Mouse (Mus musculus) C2C12 (cell line): ENCODE data around the gene Cpne4. TPM values are rescaled to one million over a fixed set of nuclear protein-coding genes. Genes with fewer than 3 reads are reported as not detected.

Experiments used
- H3K27me3 ChIP-seq: one replicate; pipeline ENCODE4 v1.6.1; 2011; ENCODE audit not compliant: control insufficient read depth, insufficient read depth, insufficient read length
- H3K36me3 ChIP-seq: one replicate; pipeline ENCODE4 v1.6.1; 2011; ENCODE audit not compliant: control insufficient read depth, insufficient read depth
- H3K4me3 ChIP-seq: one replicate; pipeline ENCODE4 v1.5.1; 2011; ENCODE audit warnings: mild to moderate bottlenecking, control low read depth; ENCODE audit not compliant: poor library complexity, insufficient read depth, severe bottlenecking
- H3K79me2 ChIP-seq: one replicate; pipeline ENCODE4 v1.6.1; 2011; ENCODE audit not compliant: control insufficient read depth, insufficient read depth
- H3K79me3 ChIP-seq: one replicate; pipeline ENCODE4 v1.6.1; 2011; ENCODE audit warnings: low read depth, control low read depth
- H3ac ChIP-seq: one replicate; pipeline ENCODE3; 2011; ENCODE audit warnings: low read depth; ENCODE audit not compliant: control insufficient read depth, insufficient read length
- CEBPB ChIP-seq: IDR thresholded peaks from one replicate; pipeline ENCODE4 v1.6.1; 2011; ENCODE audit warnings: low read depth, mild to moderate bottlenecking, control low read depth, moderate library complexity
- CTCF ChIP-seq: IDR thresholded peaks from one replicate; pipeline ENCODE4 v1.5.1; 2011; ENCODE audit not compliant: control insufficient read depth, insufficient read depth, insufficient read length
- FOSL1 ChIP-seq: IDR thresholded peaks from one replicate; pipeline ENCODE4 v1.8.0; 2011; ENCODE audit warnings: mild to moderate bottlenecking, low read length; ENCODE audit not compliant: poor library complexity, insufficient read depth, severe bottlenecking
- MAX ChIP-seq: IDR thresholded peaks from one replicate; pipeline ENCODE4 v1.6.1; 2011; ENCODE audit warnings: mild to moderate bottlenecking, control low read depth
- MYOD1 ChIP-seq: IDR thresholded peaks from one replicate; pipeline ENCODE4 v1.6.1; 2011; ENCODE audit warnings: low read depth; ENCODE audit not compliant: control insufficient read depth, insufficient read length
- MYOG ChIP-seq: IDR thresholded peaks from one replicate; pipeline ENCODE4 v1.6.1; 2011; ENCODE audit not compliant: control insufficient read depth, insufficient read length; ENCODE audit errors: extremely low read depth
- USF1 ChIP-seq: IDR thresholded peaks from one replicate; pipeline ENCODE4 v1.6.1; 2011; ENCODE audit warnings: low read depth, mild to moderate bottlenecking, control low read depth, moderate library complexity
- polyA plus RNA-seq: library from polyadenylated mRNA; unstranded; fragments of >200 nt; fragmentation: generic; extraction: Trizol; gene quantifications from one replicate; pipeline ENCODE4 v1.2.1, GENCODE M21; 2012; ENCODE audit warnings: missing spikeins

The Cpne4 gene
- polyA plus RNA-seq, 1 experiment: not detected

- Histone ChIP-seq H3K79me3 (no peaks in the 10 kb centered on the region), H3ac (no peak overlapping the region), H3K36me3 (no peaks in the 10 kb centered on the region), H3K27me3 (no peaks in the 10 kb centered on the region), H3K4me3 (no peak overlapping the region), H3K79me2 (no peaks in the 10 kb centered on the region)
- TF ChIP-seq MAX (no peak), CEBPB (no peak), MYOD1 (no peak), USF1 (no peak), CTCF (no peak), FOSL1 (no peak), MYOG (no peak)
Observed at GRCm38 (mm10) chr9:105028311-105028710, 481.2 kb downstream of the Cpne4 start.

DNA sequence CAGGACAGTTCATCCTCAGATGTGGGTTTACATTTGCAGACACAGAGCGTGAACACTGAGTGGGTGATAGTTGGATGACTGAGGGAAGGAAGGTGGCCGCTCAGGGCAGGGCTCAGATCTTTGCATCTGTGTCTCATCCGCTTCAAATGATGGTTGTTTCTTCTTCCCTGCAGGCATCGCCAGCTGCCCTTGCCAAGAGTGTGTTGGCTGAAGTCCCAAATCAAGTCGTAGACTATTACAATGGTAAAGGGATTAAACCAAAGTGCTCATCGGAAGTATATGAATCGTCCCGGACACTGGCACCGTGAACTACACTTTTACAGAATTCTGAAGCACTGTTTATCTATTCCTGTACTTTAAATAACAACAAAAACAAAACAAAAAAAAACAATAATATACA, 485.5 kb downstream of the Cpne4 start:
- H3K79me2 ChIP-seq: no peaks in the 10 kb centered on the region
- H3K27me3 ChIP-seq: no peaks in the 10 kb centered on the region
- TF ChIP-seq MYOG (no peak), MAX (no peak), CEBPB (no peak), MYOD1 (no peak), CTCF (no peak), USF1 (no peak), FOSL1 (no peak)
- no peaks in the 10 kb centered on the region for H3K79me3 ChIP-seq
- H3K4me3 ChIP-seq: no peak overlapping the region
- no peaks in the 10 kb centered on the region for H3K36me3 ChIP-seq
- no peak overlapping the region for H3ac ChIP-seq

DNA sequence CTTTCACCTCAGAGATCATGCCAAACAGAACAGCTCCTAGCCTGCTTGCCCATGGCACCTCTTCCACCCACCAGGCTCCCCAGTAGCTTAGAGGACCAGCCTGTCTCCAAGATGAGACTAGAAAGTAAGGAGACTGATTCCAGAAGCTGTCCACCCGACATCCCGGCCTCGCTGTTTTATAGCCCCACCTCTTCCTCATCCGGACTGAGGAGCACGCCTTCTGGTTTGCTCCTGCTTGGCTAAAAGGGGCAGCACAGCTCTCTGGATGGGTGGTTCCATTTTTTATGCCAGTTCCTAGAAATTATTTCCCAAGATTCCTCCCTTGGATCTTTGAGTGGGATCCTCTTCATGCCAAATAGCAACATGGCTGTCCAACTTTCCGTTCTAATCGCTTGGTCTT, 486.6 kb downstream of the Cpne4 start:
- Histone ChIP-seq H3K79me3 (no peaks in the 10 kb centered on the region), H3ac (no peak overlapping the region), H3K27me3 (no peaks in the 10 kb centered on the region), H3K4me3 (no peak overlapping the region), H3K79me2 (no peaks in the 10 kb centered on the region), H3K36me3 (no peaks in the 10 kb centered on the region)
- TF ChIP-seq MYOD1: no peak
- TF ChIP-seq MYOG: no peak
- TF ChIP-seq CTCF: no peak
- TF ChIP-seq CEBPB: no peak
- TF ChIP-seq FOSL1: no peak

DNA sequence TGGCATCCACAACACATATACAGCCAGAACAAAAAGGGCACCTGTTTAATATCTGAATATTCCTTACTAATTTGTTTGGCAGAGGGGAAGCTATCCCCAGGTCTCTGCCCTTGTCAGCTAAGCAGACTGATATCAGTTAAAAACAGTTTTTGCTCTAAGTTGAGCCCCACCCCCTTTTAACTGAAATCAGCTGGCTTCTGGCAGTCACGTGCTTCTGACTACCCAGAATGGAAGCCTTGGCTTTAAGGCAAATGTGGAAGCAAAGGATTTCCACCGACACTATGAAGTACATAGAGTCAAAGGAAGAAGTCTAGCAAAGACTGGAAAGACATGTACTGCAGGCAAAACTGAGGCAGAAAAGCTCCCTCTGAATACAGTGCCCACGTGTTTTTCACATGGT, 490.8 kb downstream of the Cpne4 start:
- no peaks in the 10 kb centered on the region for H3K27me3 ChIP-seq
- no peak overlapping the region for H3K4me3 ChIP-seq
- H3K36me3 ChIP-seq: no peaks in the 10 kb centered on the region
- no peak overlapping the region for H3ac ChIP-seq
- H3K79me3 ChIP-seq: no peaks in the 10 kb centered on the region
- TF ChIP-seq CTCF (no peak), CEBPB (no peak), MYOG (no peak), MAX (no peak), USF1 (no peak), MYOD1 (no peak), FOSL1 (no peak)
- H3K79me2 ChIP-seq: no peaks in the 10 kb centered on the region

- H3K79me2 ChIP-seq: no peaks in the 10 kb centered on the region
- H3K27me3 ChIP-seq: no peaks in the 10 kb centered on the region
- no peak overlapping the region for H3ac ChIP-seq
- no peaks in the 10 kb centered on the region for H3K79me3 ChIP-seq
- no peak for TF ChIP-seq CEBPB
- no peak for TF ChIP-seq USF1
- TF ChIP-seq MYOD1: no peak
- TF ChIP-seq FOSL1: no peak
- no peak for TF ChIP-seq MYOG
- no peak for TF ChIP-seq CTCF
- no peak for TF ChIP-seq MAX
- H3K36me3 ChIP-seq: no peaks in the 10 kb centered on the region
- no peak overlapping the region for H3K4me3 ChIP-seq
Observed at GRCm38 (mm10) chr9:105046014-105046413, 498.9 kb downstream of the Cpne4 start.

- Histone ChIP-seq H3ac (no peak overlapping the region), H3K79me3 (peaks cover 1% of the 10 kb centered on the region), H3K27me3 (no peaks in the 10 kb centered on the region), H3K36me3 (no peaks in the 10 kb centered on the region), H3K79me2 (peaks cover 5% of the 10 kb centered on the region), H3K4me3 (no peak overlapping the region)
- TF ChIP-seq USF1: no peak
- no peak for TF ChIP-seq CTCF
- TF ChIP-seq FOSL1: no peak
- TF ChIP-seq MYOD1: no peak
- no peak for TF ChIP-seq MAX
- no peak for TF ChIP-seq MYOG
- TF ChIP-seq CEBPB: no peak
Observed at GRCm38 (mm10) chr9:105048351-105048750, 501.3 kb downstream of the Cpne4 start.
